Mouse (Mus musculus): ENCODE data around the gene Gm572.

DNA sequence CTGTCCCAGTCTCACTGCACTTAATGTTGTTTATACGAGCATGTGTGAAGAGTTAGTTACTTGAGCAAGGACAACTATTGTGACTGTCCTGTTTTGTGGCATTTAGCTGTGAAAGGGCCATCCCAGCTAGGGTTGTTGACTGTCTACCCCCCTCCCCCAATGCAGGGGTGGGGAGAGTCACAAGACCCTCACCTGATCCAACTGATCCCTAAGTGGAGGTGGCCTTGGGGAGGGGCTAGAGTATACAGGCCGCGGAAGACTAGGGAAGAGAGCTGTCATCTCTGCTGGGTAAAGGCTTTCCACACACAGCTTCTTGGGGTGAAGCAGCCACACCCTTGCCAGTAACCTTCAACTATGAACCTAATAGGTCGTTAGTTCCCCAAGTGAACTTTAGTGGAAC is 42.8 kb upstream of the Gm572 start:
- TF ChIP-seq CTCF (IDR thresholded peaks at IDR 0.05; ENCODE audit: borderline replicate concordance, insufficient read depth, low read depth, low read length) = no peak
- no peak for TF ChIP-seq POLR2A (IDR thresholded peaks at IDR 0.05; ENCODE audit: borderline replicate concordance, insufficient read depth, low read length)
